Mouse (Mus musculus) forebrain, embryonic 11.5 days (tissue): ENCODE results near the gene Gm10644. TPM values are rescaled to one million over a fixed set of nuclear protein-coding genes. Genes with fewer than 3 reads are reported as not detected.

ENCODE experiments used
- ATAC-seq: fragments of 200-750 bp; cut with Nextera tagmentation; replicated peaks from 2 replicates; pipeline ENCODE4 v1.8.0; 2017; ENCODE audit warnings: moderate TSS enrichment; ENCODE audit not compliant: low FRiP score
- DNase-seq: peaks from one replicate; pipeline ENCODE4 v3.0.0-alpha.2; 2017; ENCODE audit warnings: low spot score
- H3K27ac ChIP-seq: fragments of 300-500 bp; sonication (generic); 2 replicates; pipeline ENCODE4 v1.5.1; 2014; ENCODE audit warnings: low read depth, low read length
- H3K27me3 ChIP-seq: fragments of 300-500 bp; sonication (generic); 2 replicates; pipeline ENCODE4 v1.6.1; 2014; ENCODE audit warnings: mild to moderate bottlenecking, low read length, mixed read lengths; ENCODE audit not compliant: control insufficient read depth, insufficient read depth
- H3K36me3 ChIP-seq: fragments of 300-500 bp; sonication (generic); 2 replicates; pipeline ENCODE4 v1.6.1; 2014; ENCODE audit warnings: mild to moderate bottlenecking, low read length, moderate library complexity, mixed read lengths; ENCODE audit not compliant: control insufficient read depth, insufficient read depth
- H3K4me1 ChIP-seq: fragments of 300-500 bp; sonication (generic); replicated peaks from 2 replicates; pipeline ENCODE4 v1.6.1; 2014; ENCODE audit warnings: low read length, mixed read lengths; ENCODE audit not compliant: control insufficient read depth, insufficient read depth
- H3K4me2 ChIP-seq: fragments of 300-500 bp; sonication (generic); 2 replicates; pipeline ENCODE4 v1.6.1; 2014; ENCODE audit warnings: low read depth, mild to moderate bottlenecking, low read length, moderate library complexity, mixed read lengths; ENCODE audit not compliant: severe bottlenecking
- H3K4me3 ChIP-seq: fragments of 300-500 bp; sonication (generic); 2 replicates; pipeline ENCODE4 v1.5.1; 2014; ENCODE audit warnings: low read depth, low read length
- H3K9ac ChIP-seq: fragments of 300-500 bp; sonication (generic); 2 replicates; pipeline ENCODE4 v1.6.1; 2014; ENCODE audit warnings: low read length
- H3K9me3 ChIP-seq: fragments of 300-500 bp; sonication (generic); 2 replicates; pipeline ENCODE4 v1.6.1; 2016; ENCODE audit warnings: low read length, mixed read lengths; ENCODE audit not compliant: control insufficient read depth
- WGBS: fragments of 180-500 bp; shearing (Covaris S2); extraction: QIAGEN DNeasy Blood & Tissue Kit; methylation state at CpG from one replicate; pipeline ENCODE4 v1.1.7; 2014; 5-methylcytosine and 5-hydroxymethylcytosine counted together
- microRNA-seq: library from miRNA; unstranded; fragments of <30 nt; microRNA quantifications from one replicate; pipeline ENCODE4, GENCODE M21; 2016; ENCODE audit not compliant: insufficient number of aligned reads
- polyA plus RNA-seq: library from polyadenylated mRNA; unstranded; fragments of >200 nt; fragmentation: Nextera tagmentation; extraction: Ambion mirVana; gene quantifications from 2 replicates; pipeline ENCODE4 v1.2.1, GENCODE M21; 2014

Gene Gm10644
- polyA plus RNA-seq, 1 experiment from 2014 or later: 0.92 TPM

GRCm38 (mm10) chr8:83892061-83892460 lies 62.9 kb downstream of the Gm10644 start:
- WGBS: 66% methylated on average over 4 of the region's 4 CpGs
- no peak for ATAC-seq

GRCm38 (mm10) chr8:83888409-83888808 lies 66.6 kb downstream of the Gm10644 start:
- Histone ChIP-seq H3K27ac (no peak overlapping the region), H3K9me3 (no peaks in the 10 kb centered on the region), H3K4me2 (no peak overlapping the region), H3K4me3 (no peak overlapping the region), H3K27me3 (no peaks in the 10 kb centered on the region), H3K9ac (no peak overlapping the region), H3K36me3 (no peaks in the 10 kb centered on the region), H3K4me1 (no peaks in the 10 kb centered on the region)
- 74% methylated on average over 2 of the region's 2 CpGs for WGBS
- ATAC-seq: no peak
- DNase-seq: no peak

More at GRCm38 (mm10) chr8:83892061-83892460, 62.9 kb downstream of the Gm10644 start:
- no peaks in the 10 kb centered on the region for H3K9me3 ChIP-seq
- no peak overlapping the region for H3K4me3 ChIP-seq
- no peak overlapping the region for H3K9ac ChIP-seq
- H3K36me3 ChIP-seq: no peaks in the 10 kb centered on the region
- H3K27ac ChIP-seq: no peak overlapping the region
- H3K4me2 ChIP-seq: no peak overlapping the region
- DNase-seq: peak; percentile 44
- H3K4me1 ChIP-seq: peaks cover 2% of the 10 kb centered on the region; the same call in 1 of the 2 replicates
- H3K27me3 ChIP-seq: peaks cover 6% of the 10 kb centered on the region; the same call in 1 of the 2 replicates

Small RNA genes within 50 kb of the gene (microRNA-seq; reads per million reads assigned to microRNA genes)
- gene Gm44330 (not detected), gene Gm44450 (not detected)

Other genes starting within 250 kb of the Gm10644 start
- gene Ddx39, start 240.0 kb downstream of the Gm10644 start, polyA plus RNA-seq: 251 and 267 TPM in 2 replicates
- 12.2 and 12.6 TPM in 2 replicates for gene Adgre5, start 213.9 kb downstream of the Gm10644 start, polyA plus RNA-seq
- gene Adgrl1, start 55.1 kb downstream of the Gm10644 start, polyA plus RNA-seq: 24.5 and 27.8 TPM in 2 replicates
- gene Asf1b, start 302 bp upstream of the Gm10644 start, polyA plus RNA-seq: 92.7 and 94.0 TPM in 2 replicates
- gene Prkaca, start 17.8 kb upstream of the Gm10644 start, polyA plus RNA-seq: 171 and 189 TPM in 2 replicates
- 12.3 and 16.8 TPM in 2 replicates for gene Samd1, start 42.5 kb upstream of the Gm10644 start, polyA plus RNA-seq
- gene 1700067K01Rik, start 46.3 kb upstream of the Gm10644 start, polyA plus RNA-seq: 0.87 and 0.90 TPM in 2 replicates
- 0.47 and 0.73 TPM in 2 replicates for gene 2210011C24Rik, start 57.0 kb upstream of the Gm10644 start, polyA plus RNA-seq
- gene Palm3, start 66.3 kb upstream of the Gm10644 start, polyA plus RNA-seq: 2.5 and 4.4 TPM in 2 replicates
- 0.19 and 0.24 TPM in 2 replicates for gene Il27ra, start 87.4 kb upstream of the Gm10644 start, polyA plus RNA-seq
- gene Rln3, start 89.8 kb upstream of the Gm10644 start, polyA plus RNA-seq: not detected in 2 replicates
- gene Gm10643, start 109.9 kb upstream of the Gm10644 start, polyA plus RNA-seq: 1.4 and 1.6 TPM in 2 replicates
- gene Rfx1, start 111.6 kb upstream of the Gm10644 start, polyA plus RNA-seq: 11.0 and 11.5 TPM in 2 replicates
- gene Dcaf15, start 149.6 kb upstream of the Gm10644 start, polyA plus RNA-seq: 14.4 and 14.5 TPM in 2 replicates
- gene Podnl1, start 170.8 kb upstream of the Gm10644 start, polyA plus RNA-seq: 0.17 and 0.21 TPM in 2 replicates
- gene Cc2d1a, start 192.7 kb upstream of the Gm10644 start, polyA plus RNA-seq: 16.0 and 17.1 TPM in 2 replicates
- 1.2 and 1.5 TPM in 2 replicates for gene 4930432K21Rik, start 192.8 kb upstream of the Gm10644 start, polyA plus RNA-seq
- gene Nanos3, start 230.0 kb upstream of the Gm10644 start, polyA plus RNA-seq: 2.9 and 5.0 TPM in 2 replicates